Mouse (Mus musculus) heart, adult 2 months (tissue): ENCODE measurements around the gene Pla2g12b.

Experiments used
- CTCF ChIP-seq: fragments of 200-600 bp; IDR thresholded peaks from 2 replicates; pipeline ENCODE4 v1.8.1; 2022; ENCODE audit warnings: antibody characterized with exemption, mild to moderate bottlenecking, moderate library complexity
- EP300 ChIP-seq: fragments of 200-500 bp; IDR thresholded peaks from 2 replicates; pipeline ENCODE4 v1.6.1; 2011; ENCODE audit warnings: low read depth, low read length, control low read depth; ENCODE audit not compliant: insufficient read depth
- POLR2A ChIP-seq: fragments of 200-500 bp; IDR thresholded peaks from 2 replicates; pipeline ENCODE4 v1.6.1; 2011; ENCODE audit warnings: mild to moderate bottlenecking, low read depth, low read length, control low read depth; ENCODE audit not compliant: insufficient read depth

DNA sequence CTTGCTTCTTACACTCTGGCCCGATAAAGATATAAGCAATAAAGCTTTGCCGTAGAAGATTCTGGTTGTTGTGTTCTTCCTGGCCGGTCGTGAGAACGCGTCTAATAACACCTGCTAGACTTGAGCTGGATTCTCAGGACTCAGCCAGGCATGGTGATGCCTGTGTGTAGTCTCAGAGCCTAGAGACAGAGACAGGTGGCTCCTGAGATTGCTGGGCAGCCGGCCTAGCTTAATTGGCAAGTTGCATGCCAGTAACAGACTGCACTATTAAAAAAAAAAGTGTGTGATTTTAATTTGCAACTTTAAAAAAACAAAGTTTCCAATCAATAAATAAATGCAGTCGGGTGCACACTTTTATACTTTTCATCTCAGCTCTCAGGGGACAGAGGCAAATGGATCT is 16.5 kb upstream of the Pla2g12b start:
- TF ChIP-seq POLR2A = no peak
- no peak for TF ChIP-seq CTCF
- TF ChIP-seq EP300 = no peak
